Mouse (Mus musculus): ENCODE results near the gene Neurod4.

DNA sequence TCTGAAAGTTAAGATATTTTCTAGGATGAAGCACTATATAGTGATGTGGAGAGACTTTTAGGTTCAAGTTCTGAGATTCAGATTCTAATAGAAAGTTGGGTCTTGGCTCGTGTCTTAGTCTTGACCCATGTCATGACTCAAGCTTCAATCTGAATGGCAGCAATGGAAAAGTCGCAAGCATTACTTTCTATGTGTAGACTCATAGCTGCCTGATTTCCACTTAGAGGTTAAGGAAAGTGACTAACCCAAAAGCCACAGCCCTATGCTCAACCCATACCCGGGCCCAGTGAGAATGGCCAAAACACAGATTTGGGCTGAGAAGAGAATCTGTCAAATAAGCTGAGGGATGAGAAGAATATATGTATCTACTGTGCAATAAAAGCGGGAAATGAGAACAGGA lies 44.2 kb upstream of the Neurod4 start:
- no peak for TF ChIP-seq TAL1 (IDR thresholded peaks at IDR 0.05; ENCODE audit: low read length)
- TF ChIP-seq GATA1 (IDR thresholded peaks at IDR 0.05; ENCODE audit: low read length) = no peak

All from erythroblast, embryonic 14.5 days (primary cell).